Mouse (Mus musculus) kidney, postnatal 0 days (tissue): Measurements from ENCODE around the gene 3110021N24Rik. TPM values are rescaled to one million over a fixed set of nuclear protein-coding genes. Genes with fewer than 3 reads are reported as not detected.

Experiments
- ATAC-seq: fragments of 200-750 bp; cut with Nextera tagmentation; replicated peaks from 2 replicates; pipeline ENCODE4 v1.8.0; 2017; ENCODE audit warnings: low read depth, moderate number of reproducible peaks, moderate TSS enrichment, moderate library complexity; ENCODE audit not compliant: low FRiP score
- DNase-seq: peaks from one replicate; pipeline ENCODE4 v3.0.0-alpha.2; 2016; ENCODE audit warnings: low spot score
- H3K27ac ChIP-seq: fragments of 300-500 bp; sonication (generic); 2 replicates; pipeline ENCODE4 v1.5.1; 2014; ENCODE audit warnings: mild to moderate bottlenecking
- H3K27me3 ChIP-seq: fragments of 300-500 bp; sonication (generic); 2 replicates; pipeline ENCODE4 v1.6.1; 2014; ENCODE audit warnings: low read length, mixed read lengths; ENCODE audit not compliant: insufficient read depth
- H3K36me3 ChIP-seq: fragments of 300-500 bp; sonication (generic); 2 replicates; pipeline ENCODE4 v1.6.1; 2014; ENCODE audit warnings: low read length, mixed read lengths; ENCODE audit not compliant: insufficient read depth
- H3K4me1 ChIP-seq: fragments of 300-500 bp; sonication (generic); replicated peaks from 2 replicates; pipeline ENCODE4 v1.6.1; 2014; ENCODE audit warnings: antibody characterized with exemption, low read length, mixed read lengths; ENCODE audit not compliant: insufficient read depth
- H3K4me2 ChIP-seq: fragments of 300-500 bp; sonication (generic); 2 replicates; pipeline ENCODE4 v1.6.1; 2014; ENCODE audit warnings: mild to moderate bottlenecking, low read length, moderate library complexity, mixed read lengths
- H3K4me3 ChIP-seq: fragments of 300-500 bp; sonication (generic); replicated peaks from 2 replicates; pipeline ENCODE4 v1.5.1; 2014; ENCODE audit warnings: low read depth, low read length
- H3K9ac ChIP-seq: fragments of 300-500 bp; sonication (generic); 2 replicates; pipeline ENCODE4 v1.6.1; 2014; ENCODE audit warnings: low read depth, low read length
- H3K9me3 ChIP-seq: fragments of 300-500 bp; sonication (generic); replicated peaks from 2 replicates; pipeline ENCODE4 v1.6.1; 2016; ENCODE audit warnings: low read length, inconsistent platforms, mixed read lengths
- CTCF ChIP-seq: IDR thresholded peaks from 2 replicates; pipeline ENCODE4 v1.5.1; 2016; ENCODE audit warnings: antibody characterized with exemption, low read depth, mild to moderate bottlenecking, moderate library complexity
- WGBS: fragments of 180-500 bp; shearing (Covaris S2); extraction: QIAGEN DNeasy Blood & Tissue Kit; methylation state at CpG from one replicate; pipeline ENCODE4 v1.1.7; 2014; 5-methylcytosine and 5-hydroxymethylcytosine counted together
- polyA plus RNA-seq: library from polyadenylated mRNA; unstranded; fragments of >200 nt; fragmentation: Nextera tagmentation; extraction: Ambion mirVana; gene quantifications from 2 replicates; pipeline ENCODE4 v1.2.1, GENCODE M21; 2015

The 3110021N24Rik gene
- polyA plus RNA-seq, 1 experiment from 2014 or later, result 1.6 TPM

DNA sequence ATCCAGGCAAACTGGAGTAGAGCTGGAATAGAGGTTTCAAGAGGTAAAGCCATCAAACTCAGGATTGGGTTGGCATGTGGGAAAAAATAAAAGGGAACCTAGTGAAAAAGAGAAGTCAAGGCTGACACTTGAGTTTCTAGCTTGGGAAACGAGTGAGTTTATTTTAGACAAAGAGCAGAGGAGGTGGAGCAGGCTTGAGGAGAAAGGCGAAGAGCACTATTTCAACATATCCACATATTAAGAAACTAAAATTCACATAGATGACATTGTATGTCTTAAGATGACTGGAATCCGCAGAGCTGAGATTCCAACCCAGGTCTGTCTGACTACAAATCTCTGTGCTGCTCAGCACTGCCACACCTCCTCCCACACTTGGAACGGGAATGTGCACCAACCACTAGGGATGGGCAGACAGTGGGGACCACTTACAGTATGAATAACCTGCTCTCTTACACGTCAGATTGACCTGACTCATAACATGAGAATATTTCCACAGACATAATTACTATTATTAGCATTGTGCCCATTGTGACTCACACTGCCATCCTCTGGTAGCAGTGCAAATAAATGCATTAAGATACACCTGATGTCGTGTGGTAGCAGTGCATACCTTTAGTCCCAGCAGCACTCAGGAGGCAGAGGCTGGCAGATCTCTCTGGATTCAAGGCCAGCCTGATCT, 69.9 kb downstream of the 3110021N24Rik start:
- Histone ChIP-seq H3K36me3 (no peaks in the 10 kb centered on the region), H3K4me1 (no peaks in the 10 kb centered on the region)

GRCm38 (mm10) chr4:108790507-108790906, 71.1 kb downstream of the 3110021N24Rik start:
- ATAC-seq (no peak), DNase-seq (no peak)
- Histone ChIP-seq H3K27ac (no peak overlapping the region), H3K9ac (no peak overlapping the region), H3K9me3 (no peaks in the 10 kb centered on the region), H3K4me3 (no peak overlapping the region), H3K4me1 (no peaks in the 10 kb centered on the region), H3K4me2 (no peak overlapping the region), H3K27me3 (no peaks in the 10 kb centered on the region), H3K36me3 (no peaks in the 10 kb centered on the region)
- no peak for TF ChIP-seq CTCF
- 61% methylated on average over 1 of the region's 1 CpGs for WGBS

More for the DNA sequence above, 69.9 kb downstream of the 3110021N24Rik start:
- Histone ChIP-seq H3K27me3 (no peaks in the 10 kb centered on the region), H3K9me3 (no peaks in the 10 kb centered on the region), H3K9ac (no peak overlapping the region), H3K27ac (no peak overlapping the region), H3K4me3 (no peak overlapping the region), H3K4me2 (no peak overlapping the region)
- 68% methylated on average over 6 of the region's 6 CpGs for WGBS
- TF ChIP-seq CTCF, result no peak
- DNase-seq (no peak), ATAC-seq (no peak)

DNA sequence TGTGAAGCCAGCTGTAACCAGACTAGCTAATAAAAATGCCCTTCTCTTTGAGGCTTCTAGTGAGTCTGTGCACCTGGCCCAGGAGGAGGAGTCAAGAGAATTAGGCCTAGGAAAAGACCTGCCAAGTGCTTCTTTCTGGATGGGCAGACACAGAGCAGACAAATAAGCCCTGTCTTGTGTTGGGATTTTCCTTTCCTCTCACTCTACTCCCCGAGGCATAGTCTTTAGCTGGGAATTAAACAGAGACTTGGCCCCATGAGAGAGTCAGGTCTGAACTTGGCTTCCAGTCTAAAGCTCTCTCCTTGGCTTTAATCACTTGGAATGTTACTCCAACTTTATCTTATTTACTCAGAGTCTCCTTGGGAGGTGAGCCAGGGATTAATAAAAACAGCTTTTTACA, 74.5 kb downstream of the 3110021N24Rik start:
- no peak overlapping the region for H3K9ac ChIP-seq
- no peak for TF ChIP-seq CTCF
- no peak overlapping the region for H3K27ac ChIP-seq
- H3K4me2 ChIP-seq, result no peak overlapping the region
- H3K36me3 ChIP-seq, result no peaks in the 10 kb centered on the region
- 48% methylated on average over 1 of the region's 1 CpGs for WGBS
- H3K4me1 ChIP-seq, result no peaks in the 10 kb centered on the region
- no peak for DNase-seq
- H3K4me3 ChIP-seq, result no peak overlapping the region
- no peak for ATAC-seq
- no peaks in the 10 kb centered on the region for H3K27me3 ChIP-seq
- H3K9me3 ChIP-seq, result no peaks in the 10 kb centered on the region

GRCm38 (mm10) chr4:108796701-108797100, 77.3 kb downstream of the 3110021N24Rik start:
- Histone ChIP-seq H3K4me1 (no peaks in the 10 kb centered on the region), H3K27me3 (no peaks in the 10 kb centered on the region), H3K4me2 (no peak overlapping the region), H3K9me3 (no peaks in the 10 kb centered on the region), H3K36me3 (no peaks in the 10 kb centered on the region), H3K9ac (no peak overlapping the region), H3K4me3 (no peak overlapping the region), H3K27ac (no peak overlapping the region)
- DNase-seq, result peak; percentile 26
- ATAC-seq, result no peak
- 23% methylated on average over 4 of the region's 4 CpGs for WGBS
- TF ChIP-seq CTCF, result no peak

DNA sequence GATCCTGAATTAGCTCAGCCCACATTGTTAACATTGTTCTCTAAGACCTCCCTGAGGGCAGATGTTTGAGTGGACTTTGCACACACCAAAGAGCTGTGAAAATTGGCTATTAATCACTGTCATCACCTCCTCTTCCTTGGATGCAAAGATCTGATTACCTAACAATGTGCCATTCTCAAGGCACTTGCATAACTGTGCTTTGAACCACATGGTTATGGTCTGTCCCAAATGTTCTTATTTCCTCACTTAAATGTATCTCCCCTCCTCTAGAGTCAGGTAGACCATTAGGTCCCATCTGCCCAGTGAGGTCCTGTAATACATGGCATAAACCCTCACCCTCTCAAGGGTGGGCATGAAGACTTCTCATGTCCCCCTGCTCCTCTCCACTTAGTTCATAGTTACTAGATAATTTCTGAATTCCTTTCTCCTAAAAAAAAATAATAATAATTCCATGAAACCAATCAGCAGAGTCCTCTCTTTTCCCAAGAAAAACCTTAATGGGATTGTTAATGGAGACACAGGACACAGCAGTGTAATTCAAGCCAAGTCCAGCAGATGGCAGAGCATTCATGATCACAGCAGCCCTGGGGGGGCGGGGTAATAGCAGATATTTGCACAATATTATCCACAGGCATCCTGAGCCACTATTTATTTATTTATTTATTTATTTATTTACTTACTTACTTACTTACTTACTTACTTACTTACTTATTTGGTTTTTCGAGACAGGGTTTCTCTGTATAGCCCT, 78.8 kb downstream of the 3110021N24Rik start:
- no peaks in the 10 kb centered on the region for H3K9me3 ChIP-seq

DNA sequence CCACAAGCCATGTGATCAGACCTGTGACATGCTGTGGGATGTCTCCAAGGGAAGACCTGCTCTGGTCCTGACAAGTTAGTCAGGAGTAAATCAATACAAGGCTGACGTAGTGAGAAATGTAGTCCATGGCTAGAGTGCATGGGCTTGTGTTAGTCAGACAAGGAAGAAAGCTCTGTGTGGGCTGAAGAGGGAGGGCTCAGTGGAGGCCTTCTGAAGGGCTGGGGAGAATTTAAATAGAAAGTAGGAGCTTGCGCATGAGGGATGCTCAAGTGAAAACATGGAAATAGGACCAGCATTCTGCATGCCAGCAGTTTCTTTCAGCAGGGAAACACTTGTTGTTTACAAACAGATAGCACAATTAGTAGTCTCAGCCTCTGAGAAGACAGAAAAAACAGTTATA, 84.1 kb downstream of the 3110021N24Rik start:
- no peaks in the 10 kb centered on the region for H3K36me3 ChIP-seq
- no peak overlapping the region for H3K9ac ChIP-seq
- no peak overlapping the region for H3K4me2 ChIP-seq
- ATAC-seq, result no peak
- no peak for TF ChIP-seq CTCF
- WGBS, result 80% methylated on average over 2 of the region's 2 CpGs
- H3K27ac ChIP-seq, result no peak overlapping the region
- no peak overlapping the region for H3K4me3 ChIP-seq
- no peaks in the 10 kb centered on the region for H3K4me1 ChIP-seq
- DNase-seq, result no peak
- no peaks in the 10 kb centered on the region for H3K9me3 ChIP-seq
- no peaks in the 10 kb centered on the region for H3K27me3 ChIP-seq

More for the DNA sequence above, 78.8 kb downstream of the 3110021N24Rik start:
- Histone ChIP-seq H3K4me2 (no peak overlapping the region), H3K9ac (no peak overlapping the region), H3K4me3 (no peak overlapping the region), H3K27me3 (no peaks in the 10 kb centered on the region), H3K4me1 (no peaks in the 10 kb centered on the region), H3K36me3 (no peaks in the 10 kb centered on the region), H3K27ac (no peak overlapping the region)
- WGBS, result 49% methylated on average over 2 of the region's 2 CpGs
- peak; percentile 77 for TF ChIP-seq CTCF
- ATAC-seq, result no peak
- peak; percentile 84 for DNase-seq
